Mouse (Mus musculus) midbrain, embryonic 13.5 days (tissue): ENCODE measurements around the gene Drc1. TPM values are rescaled to one million over a fixed set of nuclear protein-coding genes. Genes with fewer than 3 reads are reported as not detected.
A peak's percentile ranks its signal among the peaks of the same experiment; 100 is the strongest.

Source experiments
- ATAC-seq: fragments of 200-750 bp; cut with Nextera tagmentation; 2 replicates; pipeline ENCODE4 v1.8.0; 2017; ENCODE audit warnings: mild to moderate bottlenecking, moderate TSS enrichment, moderate library complexity
- H3K27ac ChIP-seq: fragments of 300-500 bp; sonication (generic); 2 replicates; pipeline ENCODE4 v1.5.1; 2015; ENCODE audit warnings: inconsistent platforms, mild to moderate bottlenecking, moderate library complexity
- H3K27me3 ChIP-seq: fragments of 300-500 bp; sonication (generic); 2 replicates; pipeline ENCODE4 v1.6.1; 2015; ENCODE audit warnings: mild to moderate bottlenecking, inconsistent platforms
- H3K36me3 ChIP-seq: fragments of 300-500 bp; sonication (generic); 2 replicates; pipeline ENCODE4 v1.6.1; 2015; ENCODE audit warnings: mild to moderate bottlenecking, inconsistent platforms
- H3K4me1 ChIP-seq: fragments of 300-500 bp; sonication (generic); replicated peaks from 2 replicates; pipeline ENCODE4 v1.6.1; 2015; ENCODE audit warnings: inconsistent platforms
- H3K4me2 ChIP-seq: fragments of 300-500 bp; sonication (generic); replicated peaks from 2 replicates; pipeline ENCODE4 v1.6.1; 2015; ENCODE audit warnings: moderate library complexity, mild to moderate bottlenecking, inconsistent platforms
- H3K4me3 ChIP-seq: fragments of 300-500 bp; sonication (generic); replicated peaks from 2 replicates; pipeline ENCODE4 v1.5.1; 2015; ENCODE audit warnings: mild to moderate bottlenecking, inconsistent platforms
- H3K9ac ChIP-seq: fragments of 300-500 bp; sonication (generic); replicated peaks from 2 replicates; pipeline ENCODE4 v1.6.1; 2015; ENCODE audit warnings: mild to moderate bottlenecking, inconsistent platforms
- H3K9me3 ChIP-seq: fragments of 300-500 bp; sonication (generic); 2 replicates; pipeline ENCODE4 v1.6.1; 2016; ENCODE audit warnings: mild to moderate bottlenecking, inconsistent platforms
- WGBS: fragments of 180-500 bp; shearing (Covaris S2); methylation state at CpG from one replicate; pipeline ENCODE4 v1.1.7; 2015; 5-methylcytosine and 5-hydroxymethylcytosine counted together
- polyA plus RNA-seq: library from polyadenylated mRNA; unstranded; fragments of >200 nt; fragmentation: Nextera tagmentation; extraction: Ambion mirVana; gene quantifications from 2 replicates; pipeline ENCODE4 v1.2.1, GENCODE M21; 2015

Gene Drc1
- polyA plus RNA-seq, 1 experiment from 2014 or later, result 3.0 TPM

DNA sequence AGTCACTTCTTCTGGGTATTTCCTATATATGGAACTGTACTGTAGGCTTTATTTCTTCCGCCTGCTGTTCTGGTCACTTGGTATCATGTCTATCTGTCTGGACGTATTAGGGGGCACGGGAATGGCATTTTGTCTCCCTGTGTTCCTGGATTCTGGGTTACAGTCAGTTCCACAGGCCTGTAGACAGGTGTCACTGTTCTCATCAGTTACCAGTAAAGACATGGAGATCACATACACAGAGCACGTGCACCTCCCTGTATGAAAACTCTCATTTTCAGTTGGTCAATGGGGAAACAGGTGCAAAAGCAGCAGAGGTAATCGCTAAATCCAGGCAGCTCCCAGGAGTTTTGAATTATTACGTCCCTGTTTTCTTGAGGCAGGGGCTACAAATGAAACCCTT lies 106.5 kb downstream of the Drc1 start:
- no peak overlapping the region for H3K4me3 ChIP-seq
- no peak overlapping the region for H3K4me2 ChIP-seq
- no peaks in the 10 kb centered on the region for H3K36me3 ChIP-seq
- no peaks in the 10 kb centered on the region for H3K4me1 ChIP-seq
- no peak overlapping the region for H3K27ac ChIP-seq
- no peaks in the 10 kb centered on the region for H3K9me3 ChIP-seq
- H3K27me3 ChIP-seq, result no peaks in the 10 kb centered on the region
- H3K9ac ChIP-seq, result no peak overlapping the region
- ATAC-seq, result no peak
- 79% methylated on average over 6 of the region's 6 CpGs for WGBS

DNA sequence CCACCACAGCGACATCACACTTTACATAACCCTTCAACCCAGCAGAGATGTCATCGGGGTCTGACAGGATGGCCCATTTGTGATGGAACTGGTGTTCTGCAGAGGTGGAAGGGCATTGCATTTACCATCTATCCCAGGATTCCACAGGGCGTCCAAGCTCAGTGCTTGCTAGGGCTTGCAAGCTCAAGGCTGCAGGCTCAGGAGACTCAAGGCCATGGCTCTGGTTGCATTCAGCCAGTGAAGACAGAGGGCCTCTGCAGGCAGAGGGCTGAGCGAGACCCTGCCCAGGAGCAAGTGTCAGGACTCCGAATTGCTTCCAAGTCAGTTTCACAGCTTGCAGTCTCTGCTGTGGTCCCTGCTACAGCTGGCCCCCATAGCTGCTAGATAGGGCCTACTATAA lies 108.6 kb downstream of the Drc1 start:
- H3K27me3 ChIP-seq, result no peaks in the 10 kb centered on the region
- H3K36me3 ChIP-seq, result no peaks in the 10 kb centered on the region
- no peak overlapping the region for H3K9ac ChIP-seq
- H3K4me1 ChIP-seq, result no peaks in the 10 kb centered on the region
- H3K9me3 ChIP-seq, result no peaks in the 10 kb centered on the region
- no peak overlapping the region for H3K4me2 ChIP-seq
- no peak overlapping the region for H3K4me3 ChIP-seq
- H3K27ac ChIP-seq, result no peak overlapping the region
- ATAC-seq, result no peak
- 91% methylated on average over 5 of the region's 5 CpGs for WGBS

DNA sequence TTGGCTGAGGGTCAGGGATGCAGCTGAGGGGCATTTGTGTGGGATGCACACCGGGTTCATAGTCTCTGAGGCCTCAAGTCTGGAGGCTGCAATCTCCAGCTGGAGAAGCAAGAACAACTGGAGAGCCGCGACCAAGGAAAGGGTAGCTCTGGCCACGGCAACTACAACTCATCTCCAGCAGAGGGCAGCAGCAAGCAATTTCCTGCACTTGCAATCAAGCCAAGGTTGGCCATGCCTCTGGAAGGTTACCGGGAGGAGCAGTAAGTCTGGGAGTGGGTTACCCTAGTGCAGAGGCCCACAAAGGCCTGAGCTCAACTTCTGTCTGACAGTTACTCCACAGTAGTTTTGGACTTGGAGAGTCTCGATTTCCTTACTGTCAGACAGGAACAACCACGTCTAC lies 110.3 kb downstream of the Drc1 start:
- H3K9ac ChIP-seq, result no peak overlapping the region
- no peak overlapping the region for H3K4me3 ChIP-seq
- 24% methylated on average over 7 of the region's 7 CpGs for WGBS
- no peaks in the 10 kb centered on the region for H3K27me3 ChIP-seq
- H3K36me3 ChIP-seq, result no peaks in the 10 kb centered on the region
- H3K4me1 ChIP-seq, result no peaks in the 10 kb centered on the region
- H3K27ac ChIP-seq, result no peak overlapping the region
- no peaks in the 10 kb centered on the region for H3K9me3 ChIP-seq
- peak; percentile 40; the same call in 1 of the 2 replicates for ATAC-seq
- H3K4me2 ChIP-seq, result no peak overlapping the region

DNA sequence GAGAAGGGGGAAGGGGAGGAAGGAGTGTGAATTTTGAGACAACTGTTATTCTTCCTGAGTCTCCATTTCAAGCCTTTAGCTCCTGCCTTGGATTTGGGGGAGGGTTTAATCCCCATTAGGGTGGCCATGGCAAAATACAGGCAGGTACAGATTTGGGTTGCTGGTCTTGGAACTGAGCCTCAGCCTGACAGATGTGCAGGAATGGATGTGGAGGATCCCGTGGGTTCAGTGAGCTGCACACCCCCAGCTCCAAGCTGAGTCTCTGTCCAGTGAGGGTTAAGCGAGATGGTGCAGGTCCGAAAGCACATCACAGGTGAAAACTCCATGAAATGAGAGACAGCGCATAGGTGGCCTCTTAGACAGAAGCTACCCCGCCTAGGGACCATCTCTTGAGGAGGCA lies 119.3 kb downstream of the Drc1 start:
- H3K36me3 ChIP-seq, result no peaks in the 10 kb centered on the region
- 79% methylated on average over 5 of the region's 5 CpGs for WGBS
- no peak overlapping the region for H3K27ac ChIP-seq
- peaks cover 8% of the 10 kb centered on the region; the same call in 1 of the 2 replicates for H3K4me1 ChIP-seq
- ATAC-seq, result no peak
- no peak overlapping the region for H3K9ac ChIP-seq
- H3K4me3 ChIP-seq, result no peak overlapping the region
- no peaks in the 10 kb centered on the region for H3K27me3 ChIP-seq
- no peak overlapping the region for H3K4me2 ChIP-seq
- H3K9me3 ChIP-seq, result no peaks in the 10 kb centered on the region

DNA sequence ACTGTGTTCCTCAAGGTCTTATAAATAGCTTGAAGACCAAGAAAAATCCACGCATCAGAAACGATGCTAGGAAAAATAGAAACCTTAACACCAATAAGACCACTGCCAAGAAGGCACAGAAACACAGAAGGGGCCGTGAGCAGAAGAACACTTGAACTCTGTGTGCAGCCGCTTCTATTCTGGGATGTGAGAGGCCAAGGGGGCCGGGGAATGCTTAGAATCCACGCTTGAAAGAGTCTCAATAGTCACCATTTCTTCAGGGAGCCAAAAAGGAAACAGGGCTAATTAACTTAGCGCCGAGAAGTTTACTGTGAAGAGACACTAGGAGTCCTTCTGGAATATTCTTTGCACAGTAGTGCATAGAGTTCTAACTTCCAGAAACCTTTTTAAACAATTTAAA lies 120.0 kb downstream of the Drc1 start:
- WGBS, result 9% methylated on average over 8 of the region's 8 CpGs
- no peaks in the 10 kb centered on the region for H3K9me3 ChIP-seq
- H3K27me3 ChIP-seq, result no peaks in the 10 kb centered on the region
- ATAC-seq, result no peak
- no peak overlapping the region for H3K9ac ChIP-seq
- H3K4me2 ChIP-seq, result no peak overlapping the region
- peaks cover 8% of the 10 kb centered on the region; the same call in 1 of the 2 replicates for H3K4me1 ChIP-seq
- H3K36me3 ChIP-seq, result no peaks in the 10 kb centered on the region
- H3K4me3 ChIP-seq, result no peak overlapping the region
- H3K27ac ChIP-seq, result no peak overlapping the region

DNA sequence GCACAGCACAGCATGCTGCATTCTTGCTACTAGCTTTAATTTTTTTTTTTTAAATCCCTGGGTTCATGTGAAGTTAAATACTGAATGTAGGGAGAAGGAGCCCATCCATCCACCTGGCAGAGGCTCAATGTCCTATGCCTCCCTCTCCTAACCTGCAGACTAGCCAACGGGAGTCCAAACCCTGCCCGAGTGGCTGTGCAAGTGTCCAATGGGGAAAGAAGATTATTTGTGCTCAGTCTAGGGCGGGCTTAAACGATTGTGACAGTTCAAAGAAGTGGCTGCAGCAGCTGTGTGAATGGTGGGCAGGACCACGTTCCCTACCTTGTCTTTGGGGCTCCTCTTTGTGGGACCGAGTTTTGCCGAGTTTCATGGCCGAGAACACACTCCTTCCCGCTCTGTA lies 125.7 kb downstream of the Drc1 start:
- Histone ChIP-seq H3K27ac (no peak overlapping the region), H3K4me2 (peak overlapping the region; percentile 44), H3K4me3 (no peak overlapping the region), H3K9ac (no peak overlapping the region), H3K9me3 (no peaks in the 10 kb centered on the region), H3K36me3 (no peaks in the 10 kb centered on the region), H3K4me1 (peaks cover 18% of the 10 kb centered on the region), H3K27me3 (no peaks in the 10 kb centered on the region)
- 5% methylated on average over 9 of the region's 9 CpGs for WGBS
- peak; percentile 69 for ATAC-seq

DNA sequence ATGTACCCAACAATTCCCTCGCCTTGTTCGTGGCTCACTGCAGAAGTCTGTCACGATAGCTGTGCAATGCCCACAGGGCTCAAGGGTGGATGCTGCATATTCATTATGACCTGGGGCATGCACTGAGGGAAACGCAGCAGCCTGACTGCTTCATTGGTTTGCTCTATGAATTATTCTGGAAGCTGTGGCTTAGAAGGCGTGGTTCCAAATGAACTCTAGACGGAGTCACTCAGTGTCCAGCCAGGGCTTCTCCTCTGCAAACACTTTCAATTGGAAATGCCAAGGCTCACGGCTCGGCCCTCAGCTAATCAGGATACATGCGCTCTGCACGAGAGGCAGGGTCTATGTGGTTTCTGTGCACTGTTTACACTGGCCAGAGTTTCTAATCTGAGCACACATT lies 130.3 kb downstream of the Drc1 start:
- 0 out of 2 replicates have a peak, but pooled peaks have one; percentile 14 for ATAC-seq
- 50% methylated on average over 10 of the region's 10 CpGs for WGBS

DNA sequence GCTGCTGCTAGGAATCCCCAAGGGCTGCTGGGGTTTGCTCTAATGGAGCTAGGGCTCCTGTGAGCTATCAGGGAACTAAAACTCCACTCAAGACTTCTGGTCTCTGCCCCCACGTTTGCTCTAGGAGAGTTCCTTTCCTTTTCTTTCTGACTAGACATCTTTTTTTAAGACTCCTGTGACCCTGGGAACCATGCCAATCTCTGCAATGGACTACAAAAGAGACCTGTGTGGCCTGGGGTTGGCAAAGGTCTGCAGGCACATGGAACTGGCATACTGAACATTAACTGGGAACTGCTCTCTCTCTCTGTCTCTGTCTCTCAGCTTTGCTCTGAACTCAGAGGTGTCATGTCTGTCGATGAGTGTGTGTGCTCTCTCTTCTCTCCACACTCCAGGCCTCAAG lies 134.2 kb downstream of the Drc1 start:
- WGBS, result 77% methylated on average over 2 of the region's 2 CpGs
- Histone ChIP-seq H3K27me3 (no peaks in the 10 kb centered on the region), H3K4me3 (no peak overlapping the region), H3K9me3 (no peaks in the 10 kb centered on the region), H3K4me1 (peaks cover 21% of the 10 kb centered on the region), H3K9ac (no peak overlapping the region), H3K27ac (no peak overlapping the region), H3K36me3 (no peaks in the 10 kb centered on the region), H3K4me2 (no peak overlapping the region)
- no peak for ATAC-seq

More for the DNA sequence above, 130.3 kb downstream of the Drc1 start:
- no peaks in the 10 kb centered on the region for H3K27me3 ChIP-seq
- no peak overlapping the region for H3K9ac ChIP-seq
- H3K4me1 ChIP-seq, result peaks cover 25% of the 10 kb centered on the region
- H3K4me3 ChIP-seq, result no peak overlapping the region
- H3K9me3 ChIP-seq, result no peaks in the 10 kb centered on the region
- no peak overlapping the region for H3K27ac ChIP-seq
- H3K4me2 ChIP-seq, result no peak overlapping the region
- no peaks in the 10 kb centered on the region for H3K36me3 ChIP-seq

DNA sequence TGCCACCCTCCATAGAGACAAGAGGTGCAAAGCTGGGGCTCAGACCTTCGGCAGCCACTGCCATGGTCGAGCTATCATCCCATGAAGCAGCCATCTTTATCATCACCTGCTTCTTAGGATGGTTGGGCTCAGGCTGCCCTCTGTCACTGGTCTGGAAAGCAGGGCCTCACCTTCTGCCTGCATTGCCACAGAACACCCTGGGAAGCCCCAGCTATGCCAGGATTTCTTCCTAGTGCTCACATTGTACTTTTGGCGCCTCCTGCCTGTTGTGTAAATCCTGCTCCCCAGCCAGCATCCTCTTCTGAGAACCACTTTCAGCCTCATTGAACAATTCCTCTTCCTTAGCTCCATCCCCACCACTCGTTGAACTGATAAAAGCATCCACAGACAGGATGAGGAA lies 134.7 kb downstream of the Drc1 start:
- Histone ChIP-seq H3K36me3 (no peaks in the 10 kb centered on the region), H3K27ac (no peak overlapping the region; the same call in 1 of the 2 replicates), H3K27me3 (no peaks in the 10 kb centered on the region), H3K9ac (no peak overlapping the region), H3K4me3 (no peak overlapping the region), H3K4me1 (peaks cover 21% of the 10 kb centered on the region), H3K4me2 (no peak overlapping the region), H3K9me3 (no peaks in the 10 kb centered on the region)
- no peak for ATAC-seq
- 64% methylated on average over 4 of the region's 4 CpGs for WGBS

Other genes with a start within 250 kb of the Drc1 start
- gene Tyms, start 207.8 kb upstream of the Drc1 start, polyA plus RNA-seq, result 98.4 and 99.3 TPM in 2 replicates
- 13.5 and 20.6 TPM in 2 replicates for gene Garem2, start 176.2 kb upstream of the Drc1 start, polyA plus RNA-seq
- 7.6 and 9.9 TPM in 2 replicates for gene 3110082J24Rik, start 175.3 kb upstream of the Drc1 start, polyA plus RNA-seq
- 72.2 and 73.2 TPM in 2 replicates for gene Hadha, start 126.2 kb upstream of the Drc1 start, polyA plus RNA-seq
- gene Hadhb, start 126.1 kb upstream of the Drc1 start, polyA plus RNA-seq, result 61.1 and 62.4 TPM in 2 replicates
- gene Adgrf3, start 75.7 kb upstream of the Drc1 start, polyA plus RNA-seq, result not detected in 2 replicates
- gene Selenoi, start 48.8 kb upstream of the Drc1 start, polyA plus RNA-seq, result 22.3 and 26.8 TPM in 2 replicates
- gene Otof, start 180.5 kb downstream of the Drc1 start, polyA plus RNA-seq, result 1.2 and 1.6 TPM in 2 replicates
- 0.48 TPM in 1 of 2 replicates, not detected in the other for gene 1700001C02Rik, start 184.7 kb downstream of the Drc1 start, polyA plus RNA-seq